Mouse (Mus musculus): ENCODE data around the gene Myrfl.

The Myrfl gene

GRCm38 (mm10) chr10:116750895-116751294 lies 145.8 kb downstream of the Myrfl start:
- peak; percentile 54 for DNase-seq

DNA sequence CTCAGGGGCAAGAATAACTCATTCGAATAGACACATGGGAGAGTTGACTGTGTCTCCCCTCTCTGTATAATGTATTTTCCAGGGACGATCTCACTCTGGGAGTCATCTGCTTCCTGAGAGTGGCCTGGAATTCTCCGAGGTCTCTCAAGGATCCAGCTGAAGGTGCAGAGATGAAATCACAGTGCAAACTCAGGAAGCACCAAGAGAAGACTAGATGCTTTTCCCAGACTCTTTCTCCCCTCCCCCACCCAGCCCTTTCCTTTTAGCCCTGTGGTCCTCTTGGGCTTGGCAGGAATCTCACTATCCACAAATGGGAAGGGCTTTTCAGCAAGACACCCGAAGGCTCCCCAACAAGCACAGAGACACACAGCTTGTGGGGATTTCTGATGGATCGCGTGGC lies 146.7 kb downstream of the Myrfl start:
- no peak for DNase-seq

GRCm38 (mm10) chr10:116748681-116749080 lies 148.0 kb downstream of the Myrfl start:
- DNase-seq = no peak

DNA sequence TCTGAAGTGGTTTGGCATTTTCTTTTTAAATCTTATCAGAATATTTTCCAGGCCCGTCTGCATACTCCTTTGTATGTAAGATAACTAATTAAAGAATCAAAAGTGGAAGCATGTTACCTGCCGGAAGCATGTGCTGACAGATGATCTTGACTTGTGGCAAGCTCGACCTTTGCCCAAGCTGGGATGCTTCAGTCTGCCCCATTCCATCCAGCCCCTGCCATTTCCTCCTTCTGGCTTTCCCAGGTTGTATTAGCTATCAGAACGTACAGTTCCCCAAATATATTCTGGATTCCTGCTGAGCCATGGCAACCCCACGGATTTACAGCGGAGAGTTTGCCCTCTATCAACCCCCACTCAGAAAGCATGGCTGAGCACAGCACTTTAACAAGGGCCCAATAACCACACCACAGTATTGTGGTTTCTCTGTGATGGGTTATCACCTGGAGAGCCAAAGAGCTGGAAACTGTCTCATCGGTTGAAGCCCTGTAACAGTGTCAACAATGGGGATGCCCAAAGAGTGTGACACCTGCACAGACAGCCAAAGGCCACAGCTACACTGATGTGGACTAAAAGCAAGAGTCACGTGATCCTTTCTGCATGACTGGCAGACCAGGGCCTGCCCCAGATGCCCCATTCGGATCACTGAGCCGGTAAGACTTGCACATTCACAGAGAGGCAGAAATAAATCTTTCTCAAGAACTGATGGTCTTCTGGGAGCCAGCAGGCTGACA lies 150.3 kb downstream of the Myrfl start:
- DNase-seq = no peak

DNA sequence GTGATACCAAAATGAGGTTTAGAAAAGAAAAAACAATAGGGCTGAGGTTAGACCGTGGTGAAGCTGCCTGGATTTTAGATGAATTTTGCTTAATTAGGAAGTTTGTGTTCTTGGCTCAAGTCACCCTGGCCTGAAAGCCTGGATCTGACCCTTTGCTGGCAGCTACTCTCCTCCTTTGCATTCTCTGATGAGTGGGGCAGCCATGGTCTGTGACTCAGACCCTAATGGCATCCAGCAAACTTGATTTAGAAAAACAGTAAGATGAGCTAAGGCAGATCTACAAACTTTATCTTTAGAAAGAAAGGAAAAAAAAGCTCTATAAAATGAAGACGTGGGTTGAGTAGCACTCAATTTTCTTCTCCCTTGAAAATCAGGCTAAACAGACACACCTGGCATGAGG lies 154.0 kb downstream of the Myrfl start:
- no peak for DNase-seq

DNA sequence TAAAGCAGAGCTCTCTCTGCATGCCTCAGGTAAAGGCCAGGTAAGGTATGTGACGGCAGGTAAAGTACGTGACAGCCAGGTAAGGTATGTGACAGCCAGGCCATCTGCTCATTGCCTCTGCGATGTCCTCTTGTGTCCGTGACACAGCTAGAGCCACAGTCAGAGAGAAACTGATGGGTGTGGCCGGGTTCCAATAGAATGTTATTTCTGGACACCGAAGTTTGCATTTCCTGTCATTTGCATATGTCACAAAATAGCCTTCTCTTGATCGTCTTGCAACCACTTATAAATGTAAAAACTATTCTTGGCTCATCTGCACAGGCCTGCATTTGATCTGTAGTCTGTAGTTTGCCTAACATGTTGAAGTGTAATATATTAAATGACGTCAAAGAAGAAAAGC lies 154.5 kb downstream of the Myrfl start:
- no peak for DNase-seq

DNA sequence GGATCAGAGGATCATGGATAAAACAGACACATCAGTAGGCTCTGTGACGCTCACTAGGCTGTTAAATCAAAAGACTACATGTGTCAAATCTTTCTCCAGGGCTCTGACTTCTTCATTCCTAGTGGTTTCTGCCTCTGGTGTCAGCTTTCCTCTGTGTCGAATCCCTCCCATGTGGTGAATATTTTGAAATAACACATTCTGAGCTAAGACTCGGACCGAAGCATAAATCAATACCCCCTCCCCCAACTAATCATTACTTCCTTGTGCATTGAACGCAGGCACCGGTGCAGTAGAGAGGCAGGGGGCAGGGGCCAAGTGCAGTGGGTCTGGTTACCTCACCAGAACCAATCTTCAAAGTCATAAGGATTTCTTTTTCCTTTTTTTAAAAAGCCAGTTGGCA lies 155.4 kb downstream of the Myrfl start:
- no peak for DNase-seq

DNA sequence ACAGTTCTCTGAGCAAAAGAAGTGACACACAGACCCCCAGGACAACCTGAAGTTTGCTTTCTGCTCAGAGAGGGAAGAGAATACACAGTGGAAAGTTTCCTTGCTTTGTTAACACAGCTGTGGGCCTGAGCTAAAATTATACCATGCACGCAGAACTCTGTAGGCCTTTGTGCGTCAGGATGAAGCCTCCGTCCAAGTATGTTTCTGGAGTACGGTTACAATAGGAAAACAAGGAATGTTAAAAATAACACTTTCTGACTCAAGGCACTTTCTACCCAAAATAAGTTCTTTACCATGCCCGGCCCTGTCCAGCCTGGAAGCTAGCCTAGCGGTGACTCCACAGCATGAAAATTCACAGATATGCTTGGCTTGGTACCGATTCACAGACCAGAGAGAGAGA lies 156.6 kb downstream of the Myrfl start:
- no peak for DNase-seq

DNA sequence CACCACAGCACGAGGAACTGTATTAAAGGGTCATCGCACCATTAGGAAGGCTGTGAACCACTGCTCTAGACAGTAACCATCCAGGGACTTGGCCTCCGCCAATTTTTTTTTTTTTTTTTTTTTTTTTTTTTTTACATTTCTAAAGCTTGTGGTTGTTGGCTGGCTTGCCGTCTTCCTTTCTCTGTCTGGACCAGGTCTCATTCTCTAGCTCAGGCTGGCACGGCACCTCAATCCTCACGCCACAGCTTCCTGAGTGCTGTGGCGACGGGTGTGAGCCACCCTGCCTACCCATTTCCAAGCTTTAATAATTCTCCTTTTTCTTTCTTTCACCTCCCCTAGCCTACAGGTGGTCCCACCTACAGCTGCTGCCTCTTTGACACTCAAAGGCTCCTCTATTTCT lies 158.2 kb downstream of the Myrfl start:
- DNase-seq = no peak

GRCm38 (mm10) chr10:116735607-116736006 lies 161.1 kb downstream of the Myrfl start:
- DNase-seq = peak; percentile 11

DNA sequence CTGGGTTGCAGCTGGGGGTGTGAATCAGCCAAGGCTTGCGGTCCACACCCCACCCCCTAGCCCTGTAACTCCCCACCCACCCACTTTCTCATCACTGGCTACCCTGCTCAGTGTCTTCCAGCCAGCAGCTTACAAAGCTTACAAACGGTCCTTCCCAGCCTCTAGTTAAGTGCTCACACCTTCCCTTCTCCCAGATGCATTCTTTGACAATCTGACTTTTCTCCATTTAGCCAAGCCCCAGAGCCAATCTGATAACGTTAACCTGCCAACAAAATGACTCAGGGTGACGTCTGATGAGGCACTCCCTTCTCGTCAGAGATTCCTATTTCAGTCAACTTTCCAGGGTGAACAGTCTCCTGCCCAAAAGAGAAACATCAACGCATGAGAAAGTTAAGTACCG lies 163.1 kb downstream of the Myrfl start:
- DNase-seq = no peak

DNA sequence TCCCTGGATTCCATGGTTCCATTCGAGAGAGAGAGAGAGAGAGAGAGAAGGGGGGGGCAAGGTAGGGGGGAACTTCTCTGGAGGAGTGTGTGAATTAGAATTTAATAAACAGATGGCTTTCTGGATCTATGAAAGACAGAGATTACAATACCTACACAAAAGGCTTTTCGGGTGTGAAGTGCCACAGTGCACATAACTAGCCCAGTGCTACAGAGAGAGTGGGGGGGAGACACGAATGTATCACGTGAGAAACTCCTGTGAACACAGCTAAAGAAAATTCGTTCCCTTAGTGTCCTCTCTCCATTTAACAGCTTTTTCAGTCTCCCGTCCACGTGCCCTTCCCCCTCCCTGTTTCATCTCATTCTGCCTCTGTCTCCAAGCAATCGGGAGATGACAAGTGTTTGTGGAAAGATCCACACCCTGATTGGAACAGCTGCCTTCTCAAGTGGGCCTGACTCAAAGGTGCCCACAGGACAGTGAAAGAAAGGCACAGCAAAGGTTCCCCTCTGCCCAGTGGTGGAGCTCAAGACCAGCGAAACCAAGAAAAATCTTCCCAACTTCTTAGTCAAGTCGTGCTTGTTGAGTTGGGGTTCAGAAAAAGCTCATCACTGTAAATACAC lies 166.6 kb downstream of the Myrfl start:
- no peak for DNase-seq

DNA sequence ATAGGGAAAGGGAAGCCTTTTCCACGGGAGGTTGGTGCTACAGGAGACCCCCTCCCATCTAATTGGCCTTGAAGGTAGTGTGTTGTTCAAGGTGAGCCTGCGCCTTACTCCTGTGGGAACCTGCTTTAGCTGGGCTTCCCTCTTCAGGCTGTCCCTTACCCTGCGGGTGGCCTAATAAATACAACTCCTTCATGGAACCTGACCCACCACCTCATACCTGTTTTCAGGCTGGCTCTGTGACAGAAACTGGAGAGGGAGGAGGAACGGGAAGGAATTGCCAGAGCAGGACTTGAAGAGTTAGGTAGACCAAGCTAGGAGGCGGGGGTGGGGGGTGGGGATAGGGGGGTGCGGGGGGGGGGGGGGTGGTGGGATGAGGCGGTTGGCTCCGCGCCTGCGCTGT lies 167.9 kb downstream of the Myrfl start:
- no peak for DNase-seq

- no peak for DNase-seq
Observed at GRCm38 (mm10) chr10:116727702-116728298, 168.9 kb downstream of the Myrfl start.
